Mouse (Mus musculus): ENCODE data around the gene Tor4a.

DNA sequence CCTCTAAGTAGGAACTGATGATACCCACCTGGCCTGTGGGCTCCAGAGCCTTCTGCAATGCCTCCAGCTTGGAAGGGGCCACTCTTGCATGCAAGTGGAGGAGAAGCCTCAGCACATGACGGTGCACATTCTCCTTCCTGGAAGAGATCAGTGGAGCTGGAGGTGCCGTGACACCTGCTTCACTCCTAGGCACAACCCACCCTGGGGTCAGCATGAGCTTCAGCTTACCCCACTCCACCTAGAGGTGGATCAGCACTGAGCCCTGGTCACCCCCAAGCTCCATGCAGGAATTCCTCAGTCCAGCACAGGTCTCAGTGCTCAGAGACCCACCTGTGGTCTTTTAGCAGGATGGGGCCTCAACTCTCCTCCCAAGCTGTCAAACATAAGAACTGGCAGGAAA lies 3.9 kb upstream of the Tor4a start:
- TF ChIP-seq EP300 (IDR thresholded peaks at IDR 0.05; ENCODE audit: low read depth) (no peak), CTCF (IDR thresholded peaks at IDR 0.05; ENCODE audit: low read depth) (no peak)
